Mouse (Mus musculus): ENCODE data around the gene Nkap. TPM values are rescaled to one million over a fixed set of nuclear protein-coding genes. Genes with fewer than 3 reads are reported as not detected.
"Not testable (repeated sequence)": the region's sequence is repeated elsewhere in the genome, so short reads cannot be mapped to it uniquely, and the experiment has no call there.

Nkap gene
- polyA plus RNA-seq, 1 experiment from 2014 or later = 13.0 TPM

DNA sequence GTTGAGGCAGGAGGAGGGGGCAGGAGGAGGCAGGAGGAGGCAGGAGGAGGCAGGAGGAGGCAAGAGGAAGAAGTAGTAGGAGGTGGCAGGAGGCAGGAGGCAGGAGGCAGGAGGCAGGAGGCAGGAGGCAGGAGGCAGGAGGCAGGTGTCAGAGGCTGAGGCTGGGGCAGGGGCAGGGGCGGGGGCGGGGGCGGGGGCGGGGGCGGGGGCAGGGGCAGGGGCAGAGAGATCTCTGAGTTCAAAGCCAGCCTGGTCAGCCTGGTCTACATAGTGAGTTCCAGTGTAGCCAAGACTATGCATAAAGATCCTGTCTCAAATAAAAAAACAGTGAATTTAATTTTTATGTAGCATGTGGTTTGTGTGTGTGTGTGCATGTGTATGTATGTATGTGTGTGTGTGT lies 9.5 kb upstream of the Nkap start:
- no CpG with 5 or more reads among the region's 5 CpGs for WGBS
- Histone ChIP-seq H3K27ac (replicated peaks in 1 of 2; ENCODE audit: control insufficient read depth in 1 of 2, insufficient read depth in 1 of 2, low read depth in 2 of 2, low read length in 2 of 2) (no peak overlapping the region), H3K27me3 (ENCODE audit: control insufficient read depth, insufficient read depth, low read length) (no peaks in the 10 kb centered on the region), H3K4me3 (ENCODE audit: control insufficient read depth in 1 of 2, insufficient read depth in 1 of 2, low read depth in 1 of 2, low read length in 2 of 2) (no peak overlapping the region), H3K4me1 (ENCODE audit: control insufficient read depth in 2 of 2, insufficient read depth in 2 of 2, low read length in 2 of 2) (no peaks in the 10 kb centered on the region), H3K9ac (ENCODE audit: low read length) (no peak overlapping the region), H3K9me3 (ENCODE audit: control insufficient read depth, low read length) (no peaks in the 10 kb centered on the region), H3K4me2 (ENCODE audit: low read length) (no peak overlapping the region), H3K36me3 (ENCODE audit: control insufficient read depth, insufficient read depth, low read length) (no peaks in the 10 kb centered on the region)
- ATAC-seq (ENCODE audit: insufficient number of reproducible peaks, insufficient read depth, low FRiP score, low read depth) = no peak

DNA sequence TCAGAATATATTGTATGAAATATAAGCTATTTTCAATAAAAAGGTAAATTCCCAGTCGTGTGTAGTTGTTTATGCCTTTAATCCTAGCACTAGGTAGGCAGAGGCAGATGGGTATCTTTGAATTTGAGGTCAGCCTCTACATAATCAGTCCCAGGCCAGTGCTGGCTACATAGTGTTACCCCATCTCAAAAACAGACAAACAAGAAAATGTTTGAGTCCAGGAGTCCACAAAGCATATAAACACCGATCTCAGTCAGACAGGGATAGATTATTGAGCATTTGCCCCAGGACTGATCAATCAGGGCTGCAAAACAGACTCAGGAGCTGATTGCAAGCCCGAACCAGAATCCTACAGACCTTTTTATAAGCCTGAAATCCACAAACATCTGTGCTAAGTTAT lies 7.0 kb upstream of the Nkap start:
- Histone ChIP-seq H3K9ac (ENCODE audit: low read length) (no peak overlapping the region), H3K4me3 (ENCODE audit: control insufficient read depth in 1 of 2, insufficient read depth in 1 of 2, low read depth in 1 of 2, low read length in 2 of 2) (no peak overlapping the region), H3K27me3 (ENCODE audit: control insufficient read depth, insufficient read depth, low read length) (no peaks in the 10 kb centered on the region), H3K36me3 (ENCODE audit: control insufficient read depth, insufficient read depth, low read length) (no peaks in the 10 kb centered on the region), H3K4me2 (ENCODE audit: low read length) (no peak overlapping the region), H3K27ac (replicated peaks in 1 of 2; ENCODE audit: control insufficient read depth in 1 of 2, insufficient read depth in 1 of 2, low read depth in 2 of 2, low read length in 2 of 2) (no peak overlapping the region), H3K4me1 (ENCODE audit: control insufficient read depth in 2 of 2, insufficient read depth in 2 of 2, low read length in 2 of 2) (no peaks in the 10 kb centered on the region), H3K9me3 (ENCODE audit: control insufficient read depth, low read length) (no peaks in the 10 kb centered on the region)
- 55% methylated on average over 3 of the region's 3 CpGs for WGBS
- ATAC-seq (ENCODE audit: insufficient number of reproducible peaks, insufficient read depth, low FRiP score, low read depth) = no peak

DNA sequence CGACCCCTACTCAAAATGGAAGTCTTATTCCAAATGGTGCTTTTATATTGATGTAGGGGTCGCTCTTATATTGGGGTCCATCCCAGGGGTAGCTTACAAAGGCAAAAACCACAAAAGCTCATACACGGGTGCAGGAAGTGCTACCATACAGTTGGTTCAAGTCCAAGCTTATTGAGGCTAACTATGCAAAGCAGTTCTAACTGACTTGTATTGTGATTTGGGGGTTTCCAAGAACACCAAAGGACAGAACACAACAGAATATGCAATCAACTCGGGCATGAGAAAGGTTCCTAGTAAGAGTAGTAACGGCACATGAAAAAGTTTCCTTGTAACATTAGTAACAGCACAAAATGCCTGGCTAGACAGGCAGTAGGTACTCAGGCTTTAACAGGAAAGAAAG lies 6.4 kb upstream of the Nkap start:
- Histone ChIP-seq H3K27ac (replicated peaks in 1 of 2; ENCODE audit: control insufficient read depth in 1 of 2, insufficient read depth in 1 of 2, low read depth in 2 of 2, low read length in 2 of 2) (no peak overlapping the region), H3K4me2 (ENCODE audit: low read length) (no peak overlapping the region), H3K27me3 (ENCODE audit: control insufficient read depth, insufficient read depth, low read length) (no peaks in the 10 kb centered on the region), H3K9ac (ENCODE audit: low read length) (no peak overlapping the region), H3K4me3 (ENCODE audit: control insufficient read depth in 1 of 2, insufficient read depth in 1 of 2, low read depth in 1 of 2, low read length in 2 of 2) (no peak overlapping the region), H3K4me1 (ENCODE audit: control insufficient read depth in 2 of 2, insufficient read depth in 2 of 2, low read length in 2 of 2) (no peaks in the 10 kb centered on the region), H3K9me3 (ENCODE audit: control insufficient read depth, low read length) (no peaks in the 10 kb centered on the region), H3K36me3 (ENCODE audit: control insufficient read depth, insufficient read depth, low read length) (no peaks in the 10 kb centered on the region)
- ATAC-seq (ENCODE audit: insufficient number of reproducible peaks, insufficient read depth, low FRiP score, low read depth) = no peak
- WGBS = 59% methylated on average over 5 of the region's 5 CpGs

DNA sequence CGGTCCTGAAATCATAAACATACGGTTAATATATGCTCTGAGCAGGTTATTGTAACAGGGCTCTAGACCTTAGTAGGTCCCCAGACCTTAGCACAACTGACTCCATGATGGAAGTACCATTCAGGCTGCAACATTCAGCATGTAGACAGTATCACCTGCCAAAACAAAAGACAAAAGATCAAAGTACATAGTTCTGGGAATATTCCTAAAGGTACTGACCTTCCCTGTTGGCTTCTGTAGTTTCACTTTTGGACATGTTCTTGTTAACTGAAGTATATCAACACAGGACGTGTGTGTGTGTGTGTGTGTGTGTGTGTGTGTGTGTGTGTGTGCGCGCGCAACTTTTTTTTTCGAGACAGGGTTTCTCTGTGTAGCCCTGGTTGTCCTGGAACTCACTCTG lies 1.1 kb upstream of the Nkap start:
- H3K27ac ChIP-seq (replicated peaks in 1 of 2; ENCODE audit: control insufficient read depth in 1 of 2, insufficient read depth in 1 of 2, low read depth in 2 of 2, low read length in 2 of 2) = no peak overlapping the region
- H3K4me1 ChIP-seq (ENCODE audit: control insufficient read depth in 2 of 2, insufficient read depth in 2 of 2, low read length in 2 of 2) = 0 out of 4 replicates have a peak, but pooled peaks cover 2 to 7% of the 10 kb centered on the region in 2 experiments
- no peak overlapping the region for H3K9ac ChIP-seq (ENCODE audit: low read length)
- H3K36me3 ChIP-seq (ENCODE audit: control insufficient read depth, insufficient read depth, low read length) = no peaks in the 10 kb centered on the region
- no peak overlapping the region for H3K4me2 ChIP-seq (ENCODE audit: low read length)
- no peaks in the 10 kb centered on the region for H3K27me3 ChIP-seq (ENCODE audit: control insufficient read depth, insufficient read depth, low read length)
- WGBS = 82% methylated on average over 7 of the region's 7 CpGs
- no peak for ATAC-seq (ENCODE audit: insufficient number of reproducible peaks, insufficient read depth, low FRiP score, low read depth)
- H3K4me3 ChIP-seq (ENCODE audit: control insufficient read depth in 1 of 2, insufficient read depth in 1 of 2, low read depth in 1 of 2, low read length in 2 of 2) = no peak overlapping the region
- no peaks in the 10 kb centered on the region for H3K9me3 ChIP-seq (ENCODE audit: control insufficient read depth, low read length)

DNA sequence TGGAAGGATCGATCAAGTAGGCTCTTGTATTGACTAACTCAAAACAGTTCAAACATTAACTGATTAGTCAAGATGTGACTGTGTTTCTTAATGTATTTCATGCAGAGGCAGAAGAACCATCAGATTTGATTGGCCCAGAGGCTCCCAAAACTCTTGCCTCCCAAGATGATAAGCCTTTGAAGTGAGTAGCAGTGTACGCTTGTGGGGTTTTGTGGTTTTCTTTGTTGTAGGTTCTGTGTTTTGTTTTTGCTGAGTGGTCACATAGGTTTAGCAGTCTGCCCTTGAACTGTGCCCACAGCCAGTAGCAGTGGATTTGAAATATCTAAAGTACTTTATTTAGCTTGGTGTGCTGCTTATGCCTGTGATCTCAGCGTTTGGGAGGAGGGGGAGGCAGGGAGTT lies 15.1 kb downstream of the Nkap start:
- Histone ChIP-seq H3K9ac (ENCODE audit: low read length) (no peak overlapping the region), H3K4me3 (ENCODE audit: control insufficient read depth in 1 of 2, insufficient read depth in 1 of 2, low read depth in 1 of 2, low read length in 2 of 2) (no peak overlapping the region), H3K27ac (replicated peaks in 1 of 2; ENCODE audit: control insufficient read depth in 1 of 2, insufficient read depth in 1 of 2, low read depth in 2 of 2, low read length in 2 of 2) (no peak overlapping the region), H3K4me2 (ENCODE audit: low read length) (no peak overlapping the region), H3K9me3 (ENCODE audit: control insufficient read depth, low read length) (no peaks in the 10 kb centered on the region), H3K27me3 (ENCODE audit: control insufficient read depth, insufficient read depth, low read length) (no peaks in the 10 kb centered on the region), H3K4me1 (ENCODE audit: control insufficient read depth in 2 of 2, insufficient read depth in 2 of 2, low read length in 2 of 2) (no peaks in the 10 kb centered on the region), H3K36me3 (ENCODE audit: control insufficient read depth, insufficient read depth, low read length) (peaks cover 47% of the 10 kb centered on the region)
- ATAC-seq (ENCODE audit: insufficient number of reproducible peaks, insufficient read depth, low FRiP score, low read depth) = no peak
- WGBS = 79% methylated on average over 3 of the region's 3 CpGs

DNA sequence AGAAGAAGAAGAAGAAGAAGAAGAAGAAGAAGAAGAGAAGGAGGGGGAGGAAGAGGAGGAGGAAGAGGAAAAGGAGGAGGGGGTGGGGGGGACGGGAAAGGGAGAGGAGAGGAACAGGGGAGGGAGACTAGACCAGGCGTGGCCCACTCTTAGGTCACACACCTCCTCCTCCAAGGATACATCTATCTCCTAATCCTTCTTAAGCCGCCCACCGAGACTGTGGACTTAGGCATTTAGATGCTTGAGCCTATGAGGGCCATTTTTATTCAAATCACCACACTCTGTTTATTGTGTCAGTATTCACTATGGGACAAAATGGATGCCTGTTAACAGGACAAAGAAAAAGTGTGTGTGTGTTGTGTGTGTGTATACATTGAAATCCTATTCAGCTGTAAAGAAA lies 17.9 kb downstream of the Nkap start:
- H3K4me1 ChIP-seq (ENCODE audit: control insufficient read depth in 2 of 2, insufficient read depth in 2 of 2, low read length in 2 of 2); H3K4me3 ChIP-seq (ENCODE audit: control insufficient read depth in 1 of 2, insufficient read depth in 1 of 2, low read depth in 1 of 2, low read length in 2 of 2); ATAC-seq (ENCODE audit: insufficient number of reproducible peaks, insufficient read depth, low FRiP score, low read depth); H3K4me2 ChIP-seq (ENCODE audit: low read length); H3K27me3 ChIP-seq (ENCODE audit: control insufficient read depth, insufficient read depth, low read length); H3K27ac ChIP-seq (replicated peaks in 1 of 2; ENCODE audit: control insufficient read depth in 1 of 2, insufficient read depth in 1 of 2, low read depth in 2 of 2, low read length in 2 of 2); H3K9ac ChIP-seq (ENCODE audit: low read length); H3K9me3 ChIP-seq (ENCODE audit: control insufficient read depth, low read length): not testable (repeated sequence)
- peaks cover 31% of the 10 kb centered on the region for H3K36me3 ChIP-seq (ENCODE audit: control insufficient read depth, insufficient read depth, low read length)
- WGBS = no CpG with 5 or more reads among the region's 4 CpGs

DNA sequence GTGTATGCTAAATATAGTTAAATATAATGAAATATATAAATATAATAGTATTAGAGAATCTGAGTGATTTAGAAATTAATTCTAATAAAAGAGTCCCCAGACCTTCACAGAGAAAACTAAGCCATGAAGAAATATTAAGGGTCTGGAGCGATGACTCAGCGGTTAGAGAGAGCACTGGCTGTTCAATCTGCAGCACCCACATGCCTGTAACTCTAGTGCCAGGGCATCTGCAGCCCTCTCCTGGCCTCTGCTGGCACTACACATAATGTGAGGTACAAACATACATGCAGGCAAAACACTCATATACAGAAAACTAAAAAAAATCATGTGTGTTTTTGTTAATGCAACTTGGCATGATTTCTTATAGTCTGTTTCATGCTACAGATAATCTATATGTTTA lies 18.4 kb downstream of the Nkap start:
- no peak for ATAC-seq (ENCODE audit: insufficient number of reproducible peaks, insufficient read depth, low FRiP score, low read depth)
- Histone ChIP-seq H3K4me3 (ENCODE audit: control insufficient read depth in 1 of 2, insufficient read depth in 1 of 2, low read depth in 1 of 2, low read length in 2 of 2) (no peak overlapping the region), H3K9ac (ENCODE audit: low read length) (no peak overlapping the region), H3K27me3 (ENCODE audit: control insufficient read depth, insufficient read depth, low read length) (no peaks in the 10 kb centered on the region), H3K9me3 (ENCODE audit: control insufficient read depth, low read length) (no peaks in the 10 kb centered on the region), H3K4me2 (ENCODE audit: low read length) (no peak overlapping the region), H3K36me3 (ENCODE audit: control insufficient read depth, insufficient read depth, low read length) (peaks cover 31% of the 10 kb centered on the region), H3K4me1 (ENCODE audit: control insufficient read depth in 2 of 2, insufficient read depth in 2 of 2, low read length in 2 of 2) (no peaks in the 10 kb centered on the region), H3K27ac (replicated peaks in 1 of 2; ENCODE audit: control insufficient read depth in 1 of 2, insufficient read depth in 1 of 2, low read depth in 2 of 2, low read length in 2 of 2) (no peak overlapping the region)
- 88% methylated on average over 2 of the region's 2 CpGs for WGBS

DNA sequence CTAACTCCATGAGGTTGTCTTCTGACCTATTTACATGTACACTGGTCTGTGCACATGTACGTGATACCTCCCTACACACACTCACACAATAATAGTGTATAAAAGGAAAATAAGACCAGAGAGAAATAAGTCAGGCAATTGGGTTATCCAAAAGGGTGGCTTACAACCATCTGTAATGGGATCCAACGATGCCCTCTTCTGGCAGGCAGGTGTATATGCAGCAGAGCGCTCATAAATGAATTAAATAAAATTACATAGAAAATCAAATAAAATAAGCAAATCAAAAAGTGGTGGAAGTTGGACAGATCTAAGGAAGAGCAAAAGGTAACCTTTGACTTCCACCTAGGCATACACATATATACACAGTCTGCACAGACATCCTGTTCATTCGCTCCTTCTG lies 31.2 kb downstream of the Nkap start:
- Histone ChIP-seq H3K36me3 (ENCODE audit: control insufficient read depth, insufficient read depth, low read length) (peaks cover 7% of the 10 kb centered on the region; the same call in 1 of the 2 replicates), H3K27me3 (ENCODE audit: control insufficient read depth, insufficient read depth, low read length) (no peaks in the 10 kb centered on the region), H3K9me3 (ENCODE audit: control insufficient read depth, low read length) (no peaks in the 10 kb centered on the region), H3K27ac (replicated peaks in 1 of 2; ENCODE audit: control insufficient read depth in 1 of 2, insufficient read depth in 1 of 2, low read depth in 2 of 2, low read length in 2 of 2) (no peak overlapping the region), H3K4me1 (ENCODE audit: control insufficient read depth in 2 of 2, insufficient read depth in 2 of 2, low read length in 2 of 2) (no peaks in the 10 kb centered on the region), H3K9ac (ENCODE audit: low read length) (no peak overlapping the region), H3K4me2 (ENCODE audit: low read length) (no peak overlapping the region), H3K4me3 (ENCODE audit: control insufficient read depth in 1 of 2, insufficient read depth in 1 of 2, low read depth in 1 of 2, low read length in 2 of 2) (no peak overlapping the region)
- WGBS = 54% methylated on average over 4 of the region's 4 CpGs
- no peak for ATAC-seq (ENCODE audit: insufficient number of reproducible peaks, insufficient read depth, low FRiP score, low read depth)

Data from heart, embryonic 14.5 days (tissue).